Mouse (Mus musculus): Measurements from ENCODE around the gene Gm3512.
"Not testable (repeated sequence)": the region's sequence is repeated elsewhere in the genome, so short reads cannot be mapped to it uniquely, and the experiment has no call there.

Gene Gm3512

DNA sequence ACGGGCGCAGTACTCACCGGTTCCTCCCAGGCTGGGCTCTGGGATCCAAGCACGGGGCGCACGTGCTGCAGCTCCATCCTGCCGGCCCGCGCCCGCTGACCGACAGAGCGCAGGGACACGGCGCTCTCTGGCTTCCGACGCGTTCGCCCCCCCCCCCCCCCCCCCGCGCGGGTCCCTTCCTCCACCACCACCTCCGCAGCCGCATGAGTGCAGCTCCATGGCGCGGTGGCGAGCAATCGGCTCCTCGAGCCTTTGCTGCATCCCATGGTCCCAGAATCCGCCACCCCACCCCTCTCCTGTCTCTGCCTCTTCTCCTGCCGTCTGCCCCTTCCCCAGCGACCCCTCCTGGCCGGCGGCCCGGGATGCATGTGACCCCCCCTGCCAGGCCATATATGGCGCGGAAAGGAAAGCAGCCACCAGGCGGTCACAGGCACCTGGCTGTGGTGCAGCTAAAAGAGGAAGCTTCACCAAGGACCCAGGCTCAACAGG lies at the start of gene Gm3512:
TSS of gene Gm3512 (minus strand) at position 51 of the 489 bp plus-strand sequence.
- not testable (repeated sequence) for DNase-seq (ENCODE audit: low spot score in 2 of 2)

DNA sequence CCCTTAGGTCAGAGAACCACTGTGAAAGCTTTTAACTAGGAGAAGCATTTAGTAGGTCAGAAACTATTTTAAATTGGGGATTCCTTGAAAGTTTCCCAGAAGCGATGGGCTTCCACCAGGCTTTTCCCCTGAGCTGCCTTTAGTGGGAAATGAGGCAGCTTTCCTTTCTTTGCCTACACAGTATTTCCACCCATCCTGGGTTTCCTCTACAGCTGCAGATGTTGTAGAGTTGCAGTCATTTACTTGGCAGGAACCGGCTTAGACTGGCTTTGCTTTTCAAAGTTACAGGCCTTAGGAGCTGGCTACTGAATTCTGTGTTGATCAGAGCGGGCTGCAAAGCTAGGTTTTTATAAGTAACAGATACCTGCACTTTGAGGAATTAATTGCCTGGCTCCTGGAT lies 25.7 kb upstream of the Gm3512 start:
- DNase-seq (ENCODE audit: low spot score in 2 of 2): peak in 1 of 2 experiments; percentile 1

DNA sequence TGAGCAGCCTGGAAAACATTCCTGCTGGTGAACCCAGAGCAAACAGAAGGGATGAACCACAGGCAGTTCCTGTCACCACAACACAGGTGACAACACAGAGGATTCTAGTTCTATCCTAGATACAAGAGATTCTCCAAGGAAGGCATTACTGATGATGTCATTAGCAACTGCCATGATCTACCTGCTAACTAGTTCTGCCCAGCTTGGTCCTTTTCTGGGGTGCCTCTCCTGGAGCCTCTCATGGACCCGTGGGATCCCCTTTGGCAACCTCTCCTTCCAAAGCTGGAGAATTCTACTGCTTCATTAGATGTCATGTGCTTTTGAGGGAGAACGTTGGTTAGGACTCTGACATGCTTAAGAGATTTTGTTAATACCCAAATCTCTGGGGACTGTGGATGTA lies 20.1 kb upstream of the Gm3512 start, which contains the start of gene Gm16434:
TSS of gene Gm16434 (minus strand) at position 101 of the 400 bp plus-strand sequence.
- not testable (repeated sequence) for DNase-seq (ENCODE audit: low spot score in 2 of 2)

DNA sequence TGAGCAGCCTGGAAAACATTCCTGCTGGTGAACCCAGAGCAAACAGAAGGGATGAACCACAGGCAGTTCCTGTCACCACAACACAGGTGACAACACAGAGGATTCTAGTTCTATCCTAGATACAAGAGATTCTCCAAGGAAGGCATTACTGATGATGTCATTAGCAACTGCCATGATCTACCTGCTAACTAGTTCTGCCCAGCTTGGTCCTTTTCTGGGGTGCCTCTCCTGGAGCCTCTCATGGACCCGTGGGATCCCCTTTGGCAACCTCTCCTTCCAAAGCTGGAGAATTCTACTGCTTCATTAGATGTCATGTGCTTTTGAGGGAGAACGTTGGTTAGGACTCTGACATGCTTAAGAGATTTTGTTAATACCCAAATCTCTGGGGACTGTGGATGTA lies 49.0 kb downstream of the Gm3512 start, which contains the start of gene Gm6676:
TSS of gene Gm6676 (minus strand) at position 101 of the 400 bp plus-strand sequence.
- DNase-seq (ENCODE audit: low spot score in 2 of 2): not testable (repeated sequence)

DNA sequence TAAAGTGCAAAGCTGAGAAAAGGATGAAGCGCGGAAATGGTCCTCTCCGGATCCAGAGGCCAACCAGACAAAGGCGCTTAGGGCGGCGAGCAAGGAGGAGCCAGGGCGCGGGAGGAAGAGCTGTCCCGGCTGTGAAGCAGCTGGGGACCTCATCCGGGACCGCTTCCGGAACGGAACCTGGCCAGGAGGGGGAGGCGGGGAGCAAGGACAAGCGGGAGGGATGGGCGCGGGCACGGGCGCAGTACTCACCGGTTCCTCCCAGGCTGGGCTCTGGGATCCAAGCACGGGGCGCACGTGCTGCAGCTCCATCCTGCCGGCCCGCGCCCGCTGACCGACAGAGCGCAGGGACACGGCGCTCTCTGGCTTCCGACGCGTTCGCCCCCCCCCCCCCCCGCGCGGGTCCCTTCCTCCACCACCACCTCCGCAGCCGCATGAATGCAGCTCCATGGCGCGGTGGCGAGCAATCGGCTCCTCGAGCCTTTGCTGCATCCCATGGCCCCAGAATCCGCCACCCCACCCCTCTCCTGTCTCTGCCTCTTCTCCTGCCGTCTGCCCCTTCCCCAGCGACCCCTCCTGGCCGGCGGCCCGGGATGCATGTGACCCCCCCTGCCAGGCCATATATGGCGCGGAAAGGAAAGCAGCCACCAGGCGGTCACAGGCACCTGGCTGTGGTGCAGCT lies 69.1 kb downstream of the Gm3512 start:
- not testable (repeated sequence) for DNase-seq (ENCODE audit: low spot score in 2 of 2)

Data from spleen, postnatal 36 days (tissue).